Mouse (Mus musculus): Measurements from ENCODE around the gene Anapc2. TPM values are rescaled to one million over a fixed set of nuclear protein-coding genes. Genes with fewer than 3 reads are reported as not detected.
A peak's percentile ranks its signal among the peaks of the same experiment; 100 is the strongest.

Anapc2 gene
- polyA plus RNA-seq, 1 experiment from 2014 or later = 140 TPM

GRCm38 (mm10) chr2:25262795-25263622 lies 9.3 kb upstream of the Anapc2 start:
- H3K4me2 ChIP-seq = peak overlapping the region; percentile 98
- no peak overlapping the region for H3K27ac ChIP-seq
- peaks cover 39% of the 10 kb centered on the region for H3K4me1 ChIP-seq
- WGBS = under 1% methylated on average over 56 of the region's 82 CpGs
- peaks cover 20% of the 10 kb centered on the region for H3K27me3 ChIP-seq
- H3K36me3 ChIP-seq = 0 out of 2 replicates have a peak, but pooled peaks cover 5% of the 10 kb centered on the region
- peak overlapping the region; percentile 63 for H3K4me3 ChIP-seq
- H3K9ac ChIP-seq = peak overlapping the region; percentile 54
- no peaks in the 10 kb centered on the region for H3K9me3 ChIP-seq
- ATAC-seq (ENCODE audit: insufficient number of reproducible peaks, low FRiP score, low TSS enrichment, low read depth) = 0 out of 2 replicates have a peak, but pooled peaks have one; percentile 7

- Histone ChIP-seq H3K4me3 (peak overlapping the region; percentile 63), H3K4me1 (peaks cover 39% of the 10 kb centered on the region), H3K27ac (no peak overlapping the region), H3K9ac (peak overlapping the region; percentile 54), H3K4me2 (peak overlapping the region; percentile 98), H3K27me3 (peaks cover 20% of the 10 kb centered on the region), H3K36me3 (0 out of 2 replicates have a peak, but pooled peaks cover 12% of the 10 kb centered on the region), H3K9me3 (no peaks in the 10 kb centered on the region)
- no peak for ATAC-seq (ENCODE audit: insufficient number of reproducible peaks, low FRiP score, low TSS enrichment, low read depth)
- 20% methylated on average over 12 of the region's 12 CpGs for WGBS
These were observed 8.5 kb upstream of the Anapc2 start for GRCm38 (mm10) chr2:25263623-25264285.

GRCm38 (mm10) chr2:25264286-25264660 lies 8.0 kb upstream of the Anapc2 start:
- Histone ChIP-seq H3K9ac (0 out of 2 replicates have a peak overlapping the region, but pooled peaks have one; percentile 7), H3K4me2 (no peak overlapping the region), H3K9me3 (no peaks in the 10 kb centered on the region), H3K4me3 (0 out of 2 replicates have a peak overlapping the region, but pooled peaks have one; percentile 63), H3K4me1 (peaks cover 39% of the 10 kb centered on the region), H3K36me3 (peaks cover 17% of the 10 kb centered on the region; the same call in 1 of the 2 replicates), H3K27ac (no peak overlapping the region), H3K27me3 (peaks cover 20% of the 10 kb centered on the region)
- ATAC-seq (ENCODE audit: insufficient number of reproducible peaks, low FRiP score, low TSS enrichment, low read depth) = no peak
- WGBS = 73% methylated on average over 5 of the region's 5 CpGs

GRCm38 (mm10) chr2:25264851-25265250 lies 7.4 kb upstream of the Anapc2 start:
- no peak overlapping the region for H3K4me2 ChIP-seq
- peaks cover 20% of the 10 kb centered on the region for H3K27me3 ChIP-seq
- peaks cover 39% of the 10 kb centered on the region for H3K4me1 ChIP-seq
- no peak overlapping the region for H3K9ac ChIP-seq
- no peaks in the 10 kb centered on the region for H3K9me3 ChIP-seq
- H3K4me3 ChIP-seq = no peak overlapping the region
- H3K27ac ChIP-seq = no peak overlapping the region
- peaks cover 23% of the 10 kb centered on the region for H3K36me3 ChIP-seq
- 60% methylated on average over 3 of the region's 3 CpGs for WGBS
- ATAC-seq (ENCODE audit: insufficient number of reproducible peaks, low FRiP score, low TSS enrichment, low read depth) = no peak

GRCm38 (mm10) chr2:25265897-25266656 lies 6.2 kb upstream of the Anapc2 start:
- Histone ChIP-seq H3K27me3 (peaks cover 20% of the 10 kb centered on the region), H3K9me3 (no peaks in the 10 kb centered on the region), H3K9ac (0 out of 2 replicates have a peak overlapping the region, but pooled peaks have one; percentile 2), H3K27ac (no peak overlapping the region), H3K36me3 (peaks cover 35% of the 10 kb centered on the region), H3K4me3 (no peak overlapping the region), H3K4me2 (0 out of 2 replicates have a peak overlapping the region, but pooled peaks have one; percentile 3), H3K4me1 (peaks cover 46% of the 10 kb centered on the region)
- 60% methylated on average over 6 of the region's 6 CpGs for whole genome bisulfite sequencing
- ATAC-seq (ENCODE audit: insufficient number of reproducible peaks, low FRiP score, low TSS enrichment, low read depth) = no peak

GRCm38 (mm10) chr2:25266720-25267119 lies 5.6 kb upstream of the Anapc2 start:
- Histone ChIP-seq H3K36me3 (peaks cover 38% of the 10 kb centered on the region), H3K27ac (no peak overlapping the region), H3K27me3 (peaks cover 20% of the 10 kb centered on the region), H3K9ac (no peak overlapping the region), H3K4me1 (peaks cover 52% of the 10 kb centered on the region), H3K4me2 (no peak overlapping the region), H3K4me3 (no peak overlapping the region), H3K9me3 (no peaks in the 10 kb centered on the region)
- WGBS = 39% methylated on average over 2 of the region's 2 CpGs
- no peak for ATAC-seq (ENCODE audit: insufficient number of reproducible peaks, low FRiP score, low TSS enrichment, low read depth)

- Histone ChIP-seq H3K9ac (no peak overlapping the region), H3K4me2 (no peak overlapping the region), H3K27me3 (peaks cover 20% of the 10 kb centered on the region), H3K27ac (no peak overlapping the region), H3K4me3 (no peak overlapping the region), H3K4me1 (peaks cover 47% of the 10 kb centered on the region), H3K36me3 (peaks cover 38% of the 10 kb centered on the region), H3K9me3 (no peaks in the 10 kb centered on the region)
- ATAC-seq (ENCODE audit: insufficient number of reproducible peaks, low FRiP score, low TSS enrichment, low read depth) = no peak
These were observed 5.0 kb upstream of the Anapc2 start for GRCm38 (mm10) chr2:25267241-25267640.

- Histone ChIP-seq H3K4me1 (peaks cover 47% of the 10 kb centered on the region), H3K9me3 (no peaks in the 10 kb centered on the region), H3K4me3 (no peak overlapping the region), H3K36me3 (peaks cover 38% of the 10 kb centered on the region), H3K27me3 (peaks cover 20% of the 10 kb centered on the region), H3K9ac (no peak overlapping the region), H3K4me2 (no peak overlapping the region), H3K27ac (no peak overlapping the region)
- WGBS = 71% methylated on average over 4 of the region's 4 CpGs
- no peak for ATAC-seq (ENCODE audit: insufficient number of reproducible peaks, low FRiP score, low TSS enrichment, low read depth)
These were observed 4.5 kb upstream of the Anapc2 start for GRCm38 (mm10) chr2:25267746-25268309.

- Histone ChIP-seq H3K27me3 (no peaks in the 10 kb centered on the region), H3K4me2 (peak overlapping the region; percentile 88), H3K9ac (peak overlapping the region; percentile 82), H3K27ac (peak overlapping the region; percentile 91), H3K4me3 (peak overlapping the region; percentile 91), H3K36me3 (peaks cover 76% of the 10 kb centered on the region), H3K9me3 (no peaks in the 10 kb centered on the region), H3K4me1 (peaks cover 27% of the 10 kb centered on the region)
- no peak for ATAC-seq (ENCODE audit: insufficient number of reproducible peaks, low FRiP score, low TSS enrichment, low read depth)
- WGBS = 0% methylated on average over 29 of the region's 29 CpGs
These were observed 237 bp downstream of the Anapc2 start for GRCm38 (mm10) chr2:25272515-25272914.

- Histone ChIP-seq H3K4me2 (peak overlapping the region; percentile 88), H3K36me3 (peaks cover 76% of the 10 kb centered on the region), H3K27me3 (no peaks in the 10 kb centered on the region), H3K9me3 (no peaks in the 10 kb centered on the region), H3K4me3 (peak overlapping the region; percentile 91), H3K4me1 (peaks cover 27% of the 10 kb centered on the region), H3K9ac (peak overlapping the region; percentile 82), H3K27ac (peak overlapping the region; percentile 91)
- ATAC-seq (ENCODE audit: insufficient number of reproducible peaks, low FRiP score, low TSS enrichment, low read depth) = no peak
- 30% methylated on average over 16 of the region's 16 CpGs for WGBS
These were observed 732 bp downstream of the Anapc2 start for GRCm38 (mm10) chr2:25273010-25273409.
